Mouse (Mus musculus): ENCODE data around the gene Kank2. TPM values are rescaled to one million over a fixed set of nuclear protein-coding genes. Genes with fewer than 3 reads are reported as not detected.

Gene Kank2
- polyA plus RNA-seq, 1 experiment from 2014 or later: 2.7 TPM

- WGBS: 88% methylated on average over 11 of the region's 11 CpGs
- H3K9ac ChIP-seq (replicated peaks; ENCODE audit: low read length): no peak overlapping the region
- H3K27me3 ChIP-seq (ENCODE audit: control insufficient read depth, insufficient read depth, low read length): no peaks in the 10 kb centered on the region
- no peaks in the 10 kb centered on the region for H3K4me1 ChIP-seq (ENCODE audit: control insufficient read depth, insufficient read depth, low read length)
- DNase-seq (no peak), ATAC-seq (ENCODE audit: low FRiP score, low TSS enrichment) (no peak)
- H3K4me2 ChIP-seq (ENCODE audit: low read length): no peak overlapping the region
- no peaks in the 10 kb centered on the region for H3K9me3 ChIP-seq (ENCODE audit: control insufficient read depth, low read length)
- H3K36me3 ChIP-seq (ENCODE audit: control insufficient read depth, insufficient read depth, low read length): no peaks in the 10 kb centered on the region
- H3K4me3 ChIP-seq (replicated peaks; ENCODE audit: low read depth, low read length): no peak overlapping the region
- H3K27ac ChIP-seq (replicated peaks; ENCODE audit: low read depth, low read length): no peak overlapping the region
Observed at GRCm38 (mm10) chr9:21806976-21807375, 8.4 kb upstream of the Kank2 start.

- Histone ChIP-seq H3K9me3 (ENCODE audit: control insufficient read depth, low read length) (no peaks in the 10 kb centered on the region), H3K4me2 (ENCODE audit: low read length) (no peak overlapping the region), H3K4me3 (replicated peaks; ENCODE audit: low read depth, low read length) (no peak overlapping the region), H3K4me1 (ENCODE audit: control insufficient read depth, insufficient read depth, low read length) (no peaks in the 10 kb centered on the region), H3K9ac (replicated peaks; ENCODE audit: low read length) (no peak overlapping the region), H3K36me3 (ENCODE audit: control insufficient read depth, insufficient read depth, low read length) (no peaks in the 10 kb centered on the region), H3K27me3 (ENCODE audit: control insufficient read depth, insufficient read depth, low read length) (no peaks in the 10 kb centered on the region), H3K27ac (replicated peaks; ENCODE audit: low read depth, low read length) (no peak overlapping the region)
- DNase-seq (no peak), ATAC-seq (ENCODE audit: low FRiP score, low TSS enrichment) (no peak)
- WGBS: 71% methylated on average over 3 of the region's 3 CpGs
Observed at GRCm38 (mm10) chr9:21806363-21806762, 7.8 kb upstream of the Kank2 start.

GRCm38 (mm10) chr9:21803986-21804644, 5.6 kb upstream of the Kank2 start:
- no peak overlapping the region for H3K4me2 ChIP-seq (ENCODE audit: low read length)

GRCm38 (mm10) chr9:21801591-21801990, 3.0 kb upstream of the Kank2 start:
- 92% methylated on average over 7 of the region's 7 CpGs for WGBS
- H3K9me3 ChIP-seq (ENCODE audit: control insufficient read depth, low read length): no peaks in the 10 kb centered on the region
- 0 out of 2 replicates have a peak, but pooled peaks cover 10% of the 10 kb centered on the region for H3K27me3 ChIP-seq (ENCODE audit: control insufficient read depth, insufficient read depth, low read length)
- ATAC-seq (ENCODE audit: low FRiP score, low TSS enrichment): no peak
- no peak overlapping the region for H3K4me3 ChIP-seq (replicated peaks; ENCODE audit: low read depth, low read length)
- no peaks in the 10 kb centered on the region for H3K36me3 ChIP-seq (ENCODE audit: control insufficient read depth, insufficient read depth, low read length)
- no peak overlapping the region for H3K27ac ChIP-seq (replicated peaks; ENCODE audit: low read depth, low read length)
- DNase-seq: no peak
- H3K4me2 ChIP-seq (ENCODE audit: low read length): no peak overlapping the region
- peaks cover 9% of the 10 kb centered on the region for H3K4me1 ChIP-seq (ENCODE audit: control insufficient read depth, insufficient read depth, low read length)
- no peak overlapping the region for H3K9ac ChIP-seq (replicated peaks; ENCODE audit: low read length)

More at GRCm38 (mm10) chr9:21803986-21804644, 5.6 kb upstream of the Kank2 start:
- Histone ChIP-seq H3K27me3 (ENCODE audit: control insufficient read depth, insufficient read depth, low read length) (no peaks in the 10 kb centered on the region), H3K4me3 (replicated peaks; ENCODE audit: low read depth, low read length) (no peak overlapping the region), H3K9ac (replicated peaks; ENCODE audit: low read length) (no peak overlapping the region), H3K27ac (replicated peaks; ENCODE audit: low read depth, low read length) (no peak overlapping the region), H3K9me3 (ENCODE audit: control insufficient read depth, low read length) (no peaks in the 10 kb centered on the region), H3K36me3 (ENCODE audit: control insufficient read depth, insufficient read depth, low read length) (no peaks in the 10 kb centered on the region), H3K4me1 (ENCODE audit: control insufficient read depth, insufficient read depth, low read length) (no peaks in the 10 kb centered on the region)
- ATAC-seq (ENCODE audit: low FRiP score, low TSS enrichment): peak; percentile 88
- DNase-seq: peak; percentile 90
- WGBS: 39% methylated on average over 13 of the region's 13 CpGs

- DNase-seq (no peak), ATAC-seq (ENCODE audit: low FRiP score, low TSS enrichment) (no peak)
- Histone ChIP-seq H3K27ac (replicated peaks; ENCODE audit: low read depth, low read length) (no peak overlapping the region), H3K9me3 (ENCODE audit: control insufficient read depth, low read length) (no peaks in the 10 kb centered on the region), H3K4me2 (ENCODE audit: low read length) (no peak overlapping the region), H3K4me3 (replicated peaks; ENCODE audit: low read depth, low read length) (no peak overlapping the region), H3K36me3 (ENCODE audit: control insufficient read depth, insufficient read depth, low read length) (no peaks in the 10 kb centered on the region), H3K4me1 (ENCODE audit: control insufficient read depth, insufficient read depth, low read length) (peaks cover 9% of the 10 kb centered on the region), H3K27me3 (ENCODE audit: control insufficient read depth, insufficient read depth, low read length) (0 out of 2 replicates have a peak, but pooled peaks cover 10% of the 10 kb centered on the region), H3K9ac (replicated peaks; ENCODE audit: low read length) (no peak overlapping the region)
- 67% methylated on average over 7 of the region's 7 CpGs for WGBS
Observed at GRCm38 (mm10) chr9:21801121-21801520, 2.6 kb upstream of the Kank2 start.

- H3K9me3 ChIP-seq (ENCODE audit: control insufficient read depth, low read length): no peaks in the 10 kb centered on the region
- H3K4me3 ChIP-seq (replicated peaks; ENCODE audit: low read depth, low read length): peak overlapping the region; percentile 61
- no peak for ATAC-seq (ENCODE audit: low FRiP score, low TSS enrichment)
- no peaks in the 10 kb centered on the region for H3K36me3 ChIP-seq (ENCODE audit: control insufficient read depth, insufficient read depth, low read length)
- H3K4me2 ChIP-seq (ENCODE audit: low read length): peak overlapping the region; percentile 84
- no peak for DNase-seq
- no peak overlapping the region for H3K27ac ChIP-seq (replicated peaks; ENCODE audit: low read depth, low read length)
- peaks cover 9% of the 10 kb centered on the region for H3K4me1 ChIP-seq (ENCODE audit: control insufficient read depth, insufficient read depth, low read length)
- WGBS: 62% methylated on average over 3 of the region's 3 CpGs
- 0 out of 2 replicates have a peak overlapping the region, but pooled peaks have one; percentile 59 for H3K9ac ChIP-seq (replicated peaks; ENCODE audit: low read length)
- 0 out of 2 replicates have a peak, but pooled peaks cover 10% of the 10 kb centered on the region for H3K27me3 ChIP-seq (ENCODE audit: control insufficient read depth, insufficient read depth, low read length)
Observed at GRCm38 (mm10) chr9:21799010-21799350, 436 bp upstream of the Kank2 start.

GRCm38 (mm10) chr9:21797921-21798344, 611 bp downstream of the Kank2 start:
- H3K27ac ChIP-seq (replicated peaks; ENCODE audit: low read depth, low read length): no peak overlapping the region
- DNase-seq (peak; percentile 35), ATAC-seq (ENCODE audit: low FRiP score, low TSS enrichment) (peak; percentile 46; the same call in 1 of the 2 replicates)

GRCm38 (mm10) chr9:21796919-21797318, 1.6 kb downstream of the Kank2 start:
- 77% methylated on average over 3 of the region's 3 CpGs for WGBS
- no peaks in the 10 kb centered on the region for H3K9me3 ChIP-seq (ENCODE audit: control insufficient read depth, low read length)
- no peak for ATAC-seq (ENCODE audit: low FRiP score, low TSS enrichment)
- H3K27me3 ChIP-seq (ENCODE audit: control insufficient read depth, insufficient read depth, low read length): 0 out of 2 replicates have a peak, but pooled peaks cover 10% of the 10 kb centered on the region
- no peak overlapping the region for H3K9ac ChIP-seq (replicated peaks; ENCODE audit: low read length)
- peak overlapping the region; percentile 25; the same call in 1 of the 2 replicates for H3K4me2 ChIP-seq (ENCODE audit: low read length)
- no peak for DNase-seq
- peaks cover 9% of the 10 kb centered on the region for H3K4me1 ChIP-seq (ENCODE audit: control insufficient read depth, insufficient read depth, low read length)
- H3K4me3 ChIP-seq (replicated peaks; ENCODE audit: low read depth, low read length): no peak overlapping the region
- H3K36me3 ChIP-seq (ENCODE audit: control insufficient read depth, insufficient read depth, low read length): no peaks in the 10 kb centered on the region
- H3K27ac ChIP-seq (replicated peaks; ENCODE audit: low read depth, low read length): no peak overlapping the region

More at GRCm38 (mm10) chr9:21797921-21798344, 611 bp downstream of the Kank2 start:
- Histone ChIP-seq H3K27me3 (ENCODE audit: control insufficient read depth, insufficient read depth, low read length) (0 out of 2 replicates have a peak, but pooled peaks cover 10% of the 10 kb centered on the region), H3K9ac (replicated peaks; ENCODE audit: low read length) (peak overlapping the region; percentile 59), H3K36me3 (ENCODE audit: control insufficient read depth, insufficient read depth, low read length) (no peaks in the 10 kb centered on the region), H3K4me2 (ENCODE audit: low read length) (peak overlapping the region; percentile 84), H3K9me3 (ENCODE audit: control insufficient read depth, low read length) (no peaks in the 10 kb centered on the region), H3K4me1 (ENCODE audit: control insufficient read depth, insufficient read depth, low read length) (peaks cover 9% of the 10 kb centered on the region), H3K4me3 (replicated peaks; ENCODE audit: low read depth, low read length) (peak overlapping the region; percentile 61)
- WGBS: under 1% methylated on average over 25 of the region's 26 CpGs

GRCm38 (mm10) chr9:21796259-21796658, 2.3 kb downstream of the Kank2 start:
- WGBS: 69% methylated on average over 3 of the region's 3 CpGs
- Histone ChIP-seq H3K9me3 (ENCODE audit: control insufficient read depth, low read length) (no peaks in the 10 kb centered on the region), H3K27me3 (ENCODE audit: control insufficient read depth, insufficient read depth, low read length) (0 out of 2 replicates have a peak, but pooled peaks cover 10% of the 10 kb centered on the region), H3K4me2 (ENCODE audit: low read length) (no peak overlapping the region), H3K27ac (replicated peaks; ENCODE audit: low read depth, low read length) (no peak overlapping the region), H3K9ac (replicated peaks; ENCODE audit: low read length) (no peak overlapping the region), H3K4me3 (replicated peaks; ENCODE audit: low read depth, low read length) (no peak overlapping the region), H3K4me1 (ENCODE audit: control insufficient read depth, insufficient read depth, low read length) (peaks cover 9% of the 10 kb centered on the region), H3K36me3 (ENCODE audit: control insufficient read depth, insufficient read depth, low read length) (no peaks in the 10 kb centered on the region)
- no peak for DNase-seq
- ATAC-seq (ENCODE audit: low FRiP score, low TSS enrichment): no peak
